Mouse (Mus musculus): ENCODE data around the gene Slc37a3. TPM values are rescaled to one million over a fixed set of nuclear protein-coding genes. Genes with fewer than 3 reads are reported as not detected.

Gene Slc37a3
- polyA plus RNA-seq, 1 experiment from 2014 or later: 47.0 TPM

Other genes starting within 250 kb of the Slc37a3 start
- gene Kdm7a, start 170.9 kb downstream of the Slc37a3 start, polyA plus RNA-seq (2014; fragmentation: Nextera tagmentation; extraction: Ambion mirVana): 19.9 and 20.1 TPM in 2 replicates
- 0.39 and 0.74 TPM in 2 replicates for gene Rab19, start 3.5 kb upstream of the Slc37a3 start, polyA plus RNA-seq (2014; fragmentation: Nextera tagmentation; extraction: Ambion mirVana)
- 127 and 147 TPM in 2 replicates for gene Mkrn1, start 42.8 kb upstream of the Slc37a3 start, polyA plus RNA-seq (2014; fragmentation: Nextera tagmentation; extraction: Ambion mirVana)
- gene Dennd2a, start 180.2 kb upstream of the Slc37a3 start, polyA plus RNA-seq (2014; fragmentation: Nextera tagmentation; extraction: Ambion mirVana): 38.1 and 38.8 TPM in 2 replicates
- 23.9 and 29.3 TPM in 2 replicates for gene Adck2, start 196.2 kb upstream of the Slc37a3 start, polyA plus RNA-seq (2014; fragmentation: Nextera tagmentation; extraction: Ambion mirVana)
- gene Gm42420, start 208.1 kb upstream of the Slc37a3 start, polyA plus RNA-seq (2014; fragmentation: Nextera tagmentation; extraction: Ambion mirVana): 0.90 and 1.3 TPM in 2 replicates
- 268 and 291 TPM in 2 replicates for gene Ndufb2, start 214.9 kb upstream of the Slc37a3 start, polyA plus RNA-seq (2014; fragmentation: Nextera tagmentation; extraction: Ambion mirVana)

All from hindbrain, embryonic 11.5 days (tissue).